Mouse (Mus musculus) macrophage (primary cell): Measurements from ENCODE around the gene Kctd11. TPM values are rescaled to one million over a fixed set of nuclear protein-coding genes. Genes with fewer than 3 reads are reported as not detected.

Source experiments
- H3K27ac ChIP-seq: fragments of 350-480 bp; formaldehyde crosslinking; 2 replicates; pipeline ENCODE4 v1.9.0; 2021
- H3K36me3 ChIP-seq: fragments of 350-480 bp; formaldehyde crosslinking; 2 replicates; pipeline ENCODE4 v1.9.0; 2021; ENCODE audit errors: inconsistent target
- H3K4me3 ChIP-seq: fragments of 350-480 bp; formaldehyde crosslinking; 2 replicates; pipeline ENCODE4 v1.9.0; 2021; ENCODE audit errors: inconsistent target
- H3K79me2 ChIP-seq: fragments of 350-480 bp; formaldehyde crosslinking; 2 replicates; pipeline ENCODE4 v1.9.0; 2021; ENCODE audit errors: inconsistent target
- WGBS: methylation state at CpG from one replicate; pipeline ENCODE4 v1.1.7; 2026; ENCODE audit warnings: inconsistent platforms; ENCODE audit not compliant: missing documents; 5-methylcytosine and 5-hydroxymethylcytosine counted together
- polyA plus RNA-seq: library from polyadenylated mRNA; stranded (reverse); fragments of 250-400 nt; gene quantifications from 3 replicates; pipeline ENCODE4 v1.2.4, GENCODE M21; 2018; ENCODE audit warnings: inconsistent platforms

Gene Kctd11
- polyA plus RNA-seq, 1 experiment from 2014 or later: 5.6 TPM

- no peak overlapping the region for H3K27ac ChIP-seq
- peaks cover 44% of the 10 kb centered on the region for H3K36me3 ChIP-seq
- no peaks in the 10 kb centered on the region; the same call in 1 of the 2 replicates for H3K79me2 ChIP-seq
- WGBS: 98% methylated on average over 9 of the region's 13 CpGs
- H3K4me3 ChIP-seq: peak overlapping the region; percentile 57; the same call in 1 of the 2 replicates
These were observed 21.8 kb upstream of the Kctd11 start for GRCm38 (mm10) chr11:69902972-69903371.

- Histone ChIP-seq H3K36me3 (peaks cover 34% of the 10 kb centered on the region), H3K4me3 (peak overlapping the region; percentile 57), H3K79me2 (no peaks in the 10 kb centered on the region; the same call in 1 of the 2 replicates), H3K27ac (no peak overlapping the region)
- WGBS: 2% methylated on average over 38 of the region's 39 CpGs
These were observed 20.8 kb upstream of the Kctd11 start for GRCm38 (mm10) chr11:69901993-69902392.

GRCm38 (mm10) chr11:69901406-69901846 is 20.2 kb upstream of the Kctd11 start:
- H3K4me3 ChIP-seq: peak overlapping the region; percentile 69
- H3K79me2 ChIP-seq: no peaks in the 10 kb centered on the region; the same call in 1 of the 2 replicates
- peak overlapping the region; percentile 87 for H3K27ac ChIP-seq
- H3K36me3 ChIP-seq: peaks cover 28% of the 10 kb centered on the region
- WGBS: 1% methylated on average over 35 of the region's 42 CpGs

GRCm38 (mm10) chr11:69900471-69901405 is 19.5 kb upstream of the Kctd11 start, which contains the start of the genes 2810408A11Rik and Neurl4:
2810408A11Rik (minus strand) TSS chr11:69900987.
Neurl4 (plus strand) TSS chr11:69901072.
- H3K79me2 ChIP-seq: no peaks in the 10 kb centered on the region; the same call in 1 of the 2 replicates
- H3K36me3 ChIP-seq: peaks cover 22% of the 10 kb centered on the region
- under 1% methylated on average over 38 of the region's 38 CpGs for WGBS
- H3K27ac ChIP-seq: peak within 1 kb of the TSS; percentile 87
- peak within 1 kb of the TSS; percentile 69 for H3K4me3 ChIP-seq

- Histone ChIP-seq H3K36me3 (peaks cover 14% of the 10 kb centered on the region), H3K79me2 (no peaks in the 10 kb centered on the region; the same call in 1 of the 2 replicates), H3K4me3 (no peak overlapping the region), H3K27ac (no peak overlapping the region)
- 46% methylated on average over 2 of the region's 4 CpGs for WGBS
These were observed 18.7 kb upstream of the Kctd11 start for GRCm38 (mm10) chr11:69899870-69900269.

- no peak within 1 kb of the TSS for H3K27ac ChIP-seq
- 17% methylated on average over 4 of the region's 4 CpGs for WGBS
These were observed 14.1 kb upstream of the Kctd11 start, which contains the start of gene Acap1 for GRCm38 (mm10) chr11:69895291-69895690. Acap1 (minus strand) TSS chr11:69895539.

GRCm38 (mm10) chr11:69894671-69895070 is 13.5 kb upstream of the Kctd11 start:
- Histone ChIP-seq H3K36me3 (no peaks in the 10 kb centered on the region), H3K27ac (no peak overlapping the region), H3K79me2 (no peaks in the 10 kb centered on the region), H3K4me3 (no peak overlapping the region)
- 16% methylated on average over 5 of the region's 5 CpGs for WGBS

More at GRCm38 (mm10) chr11:69895291-69895690, 14.1 kb upstream of the Kctd11 start, which contains the start of gene Acap1:
- Histone ChIP-seq H3K4me3 (no peak within 1 kb of the TSS), H3K36me3 (no peaks in the 10 kb centered on the region), H3K79me2 (no peaks in the 10 kb centered on the region)

GRCm38 (mm10) chr11:69891482-69891881 is 10.3 kb upstream of the Kctd11 start:
- H3K79me2 ChIP-seq: no peaks in the 10 kb centered on the region
- H3K4me3 ChIP-seq: no peak overlapping the region
- no peaks in the 10 kb centered on the region for H3K36me3 ChIP-seq
- 92% methylated on average over 4 of the region's 4 CpGs for whole genome bisulfite sequencing
- no peak overlapping the region for H3K27ac ChIP-seq

GRCm38 (mm10) chr11:69886907-69887635 is 5.9 kb upstream of the Kctd11 start:
- no peaks in the 10 kb centered on the region for H3K36me3 ChIP-seq
- no peak overlapping the region for H3K27ac ChIP-seq
- H3K4me3 ChIP-seq: no peak overlapping the region
- 91% methylated on average over 8 of the region's 8 CpGs for WGBS
- no peaks in the 10 kb centered on the region for H3K79me2 ChIP-seq

- Histone ChIP-seq H3K79me2 (peaks cover 9% of the 10 kb centered on the region), H3K4me3 (no peak overlapping the region), H3K27ac (no peak overlapping the region), H3K36me3 (no peaks in the 10 kb centered on the region)
- WGBS: 91% methylated on average over 8 of the region's 8 CpGs
These were observed 3.5 kb upstream of the Kctd11 start for GRCm38 (mm10) chr11:69884663-69885062.

GRCm38 (mm10) chr11:69884240-69884639 is 3.0 kb upstream of the Kctd11 start:
- Histone ChIP-seq H3K27ac (no peak overlapping the region), H3K4me3 (no peak overlapping the region), H3K36me3 (no peaks in the 10 kb centered on the region), H3K79me2 (peaks cover 13% of the 10 kb centered on the region)
- WGBS: 67% methylated on average over 8 of the region's 9 CpGs

- Histone ChIP-seq H3K36me3 (no peaks in the 10 kb centered on the region), H3K27ac (no peak overlapping the region), H3K4me3 (no peak overlapping the region), H3K79me2 (peaks cover 16% of the 10 kb centered on the region)
- WGBS: 91% methylated on average over 7 of the region's 8 CpGs
These were observed 2.4 kb upstream of the Kctd11 start for GRCm38 (mm10) chr11:69883527-69884151.

GRCm38 (mm10) chr11:69883066-69883465 is 1.9 kb upstream of the Kctd11 start:
- Histone ChIP-seq H3K79me2 (peaks cover 16% of the 10 kb centered on the region), H3K27ac (no peak overlapping the region), H3K36me3 (no peaks in the 10 kb centered on the region), H3K4me3 (no peak overlapping the region)
- WGBS: 92% methylated on average over 4 of the region's 4 CpGs
